Mouse (Mus musculus) midbrain, embryonic 12.5 days (tissue): ENCODE measurements at regions not wholly inside any gene's neighbourhood (a gene's known extent, or its start where the extent isn't known, plus 50 kb on each side); places are given as distances from the start of the nearest gene placed in this dataset.

Source experiments
- ATAC-seq: fragments of 200-750 bp; cut with Nextera tagmentation; 2 replicates; pipeline ENCODE4 v1.8.0; 2017; ENCODE audit warnings: low read depth, moderate TSS enrichment, moderate library complexity; ENCODE audit not compliant: low FRiP score
- H3K27ac ChIP-seq: fragments of 300-500 bp; sonication (generic); replicated peaks from 2 replicates; pipeline ENCODE4 v1.5.1; 2016; ENCODE audit warnings: mild to moderate bottlenecking
- H3K27me3 ChIP-seq: fragments of 300-500 bp; sonication (generic); 2 replicates; pipeline ENCODE4 v1.6.1; 2016; ENCODE audit warnings: mild to moderate bottlenecking
- H3K36me3 ChIP-seq: fragments of 300-500 bp; sonication (generic); 2 replicates; pipeline ENCODE4 v1.6.1; 2016
- H3K4me1 ChIP-seq: fragments of 300-500 bp; sonication (generic); 2 replicates; pipeline ENCODE4 v1.6.1; 2016
- H3K4me2 ChIP-seq: fragments of 300-500 bp; sonication (generic); replicated peaks from 2 replicates; pipeline ENCODE4 v1.6.1; 2016; ENCODE audit warnings: mild to moderate bottlenecking, moderate library complexity
- H3K4me3 ChIP-seq: fragments of 300-500 bp; sonication (generic); 2 replicates; pipeline ENCODE4 v1.5.1; 2016; ENCODE audit warnings: mild to moderate bottlenecking
- H3K9ac ChIP-seq: fragments of 300-500 bp; sonication (generic); replicated peaks from 2 replicates; pipeline ENCODE4 v1.6.1; 2016; ENCODE audit warnings: mild to moderate bottlenecking, moderate library complexity
- H3K9me3 ChIP-seq: fragments of 300-500 bp; sonication (generic); 2 replicates; pipeline ENCODE4 v1.6.1; 2016; ENCODE audit warnings: mild to moderate bottlenecking
- WGBS: fragments of 180-500 bp; shearing (Covaris S2); methylation state at CpG from one replicate; pipeline ENCODE4 v1.1.7; 2016; 5-methylcytosine and 5-hydroxymethylcytosine counted together

DNA sequence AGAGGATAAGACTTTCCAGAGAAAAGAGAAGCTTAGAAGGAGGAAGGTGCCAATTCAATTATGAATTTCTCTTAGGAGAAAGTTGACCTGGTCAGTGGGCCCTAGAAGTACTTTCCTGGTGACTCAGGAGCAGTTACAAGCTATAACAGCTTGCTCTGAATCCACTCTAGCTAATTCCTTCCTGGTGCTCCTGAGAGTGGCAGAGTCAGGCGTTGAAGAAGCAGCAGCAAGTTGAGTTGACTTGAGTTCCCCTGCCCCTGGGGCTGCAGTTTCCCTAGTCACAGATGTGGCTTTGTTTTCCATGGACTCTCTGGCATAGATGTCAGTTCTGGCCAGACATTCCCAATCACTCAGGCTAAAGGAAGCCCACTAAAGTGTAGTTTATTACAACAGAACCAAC is 85.9 kb downstream of the Osr1 start:
- no peak for ATAC-seq

DNA sequence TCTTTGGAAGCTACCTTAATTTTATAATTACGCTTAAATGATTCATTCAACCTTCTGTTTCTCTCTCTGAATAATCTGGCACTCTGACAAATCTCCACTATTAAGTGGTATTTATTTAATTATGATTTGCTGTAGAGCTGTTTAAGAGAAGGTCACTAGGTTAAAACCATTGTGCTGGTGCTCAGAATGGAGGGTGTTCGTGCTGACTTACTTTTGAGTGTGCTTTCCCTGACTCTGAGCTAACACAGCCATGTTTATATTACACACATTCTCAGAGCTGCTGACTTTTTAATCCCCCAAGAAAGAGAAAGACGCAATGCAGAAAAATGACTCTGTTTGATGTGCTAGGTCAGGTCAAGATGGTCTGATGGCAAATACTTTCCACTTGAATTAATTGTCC is 86.4 kb downstream of the Osr1 start:
- no peak overlapping the region for H3K4me3 ChIP-seq
- ATAC-seq, result no peak
- 61% methylated on average over 3 of the region's 3 CpGs for WGBS

More for the DNA sequence above, 85.9 kb downstream of the Osr1 start:
- H3K36me3 ChIP-seq, result no peaks in the 10 kb centered on the region
- H3K9me3 ChIP-seq, result no peaks in the 10 kb centered on the region
- no peaks in the 10 kb centered on the region for H3K27me3 ChIP-seq
- H3K4me3 ChIP-seq, result no peak overlapping the region
- H3K9ac ChIP-seq, result no peak overlapping the region
- no peak overlapping the region for H3K27ac ChIP-seq
- whole genome bisulfite sequencing, result 58% methylated on average over 1 of the region's 1 CpGs
- no peaks in the 10 kb centered on the region for H3K4me1 ChIP-seq
- no peak overlapping the region for H3K4me2 ChIP-seq

DNA sequence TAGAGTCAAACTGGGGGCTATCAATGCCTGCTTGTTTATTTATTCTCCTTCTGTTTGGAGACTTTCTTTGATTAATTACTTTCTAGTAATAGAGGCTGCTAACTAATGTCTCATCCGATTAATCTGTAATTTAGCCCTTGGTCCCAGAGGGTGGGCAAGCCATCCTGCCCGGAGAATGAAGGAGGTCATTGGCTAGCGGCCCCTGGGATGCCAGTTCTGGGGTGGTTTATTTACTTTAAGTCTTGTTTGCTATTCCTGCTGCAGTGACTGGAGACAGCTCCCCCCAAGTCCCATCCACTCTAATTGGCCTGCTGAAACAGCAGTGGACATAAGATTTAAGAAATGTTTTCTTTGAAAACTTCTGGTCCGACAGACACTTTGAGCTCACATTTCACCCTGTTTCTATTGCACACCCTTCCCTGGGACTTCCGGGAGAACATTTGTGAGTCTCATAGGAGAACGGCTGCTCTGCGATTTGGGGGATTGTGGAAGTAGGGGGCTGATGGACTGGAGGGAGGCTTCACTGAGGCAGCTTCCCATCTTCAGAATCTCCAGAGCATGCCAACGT is 87.4 kb downstream of the Osr1 start:
- Histone ChIP-seq H3K27me3 (no peaks in the 10 kb centered on the region), H3K4me1 (no peaks in the 10 kb centered on the region)
- 70% methylated on average over 8 of the region's 8 CpGs for WGBS

More for the DNA sequence above, 86.4 kb downstream of the Osr1 start:
- Histone ChIP-seq H3K4me2 (no peak overlapping the region), H3K27ac (no peak overlapping the region), H3K9me3 (no peaks in the 10 kb centered on the region), H3K36me3 (no peaks in the 10 kb centered on the region), H3K4me1 (no peaks in the 10 kb centered on the region), H3K27me3 (no peaks in the 10 kb centered on the region), H3K9ac (no peak overlapping the region)

DNA sequence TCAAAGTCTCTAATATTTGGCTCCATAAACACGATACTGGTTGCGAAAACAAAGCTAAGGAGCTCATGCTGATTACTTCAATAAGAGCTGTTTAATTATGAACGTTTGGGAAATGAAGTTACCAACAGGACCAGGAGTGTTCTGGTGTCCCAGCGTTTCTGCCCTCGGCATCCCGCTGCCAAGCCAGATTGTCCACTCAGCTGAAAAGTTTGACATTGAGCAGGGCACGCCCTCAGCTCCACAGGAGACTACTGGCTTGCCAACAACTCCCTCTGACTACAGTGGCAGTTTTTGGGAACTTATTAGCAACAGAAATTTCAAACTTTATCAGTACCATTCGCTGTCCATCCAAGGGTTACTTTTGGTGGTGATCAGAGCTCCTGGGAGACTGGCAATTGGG is 87.9 kb downstream of the Osr1 start:
- no peaks in the 10 kb centered on the region for H3K36me3 ChIP-seq

More for the DNA sequence above, 87.4 kb downstream of the Osr1 start:
- H3K4me2 ChIP-seq, result no peak overlapping the region
- H3K36me3 ChIP-seq, result no peaks in the 10 kb centered on the region
- ATAC-seq, result no peak
- H3K9ac ChIP-seq, result no peak overlapping the region
- no peak overlapping the region for H3K4me3 ChIP-seq
- H3K27ac ChIP-seq, result no peak overlapping the region
- H3K9me3 ChIP-seq, result no peaks in the 10 kb centered on the region

DNA sequence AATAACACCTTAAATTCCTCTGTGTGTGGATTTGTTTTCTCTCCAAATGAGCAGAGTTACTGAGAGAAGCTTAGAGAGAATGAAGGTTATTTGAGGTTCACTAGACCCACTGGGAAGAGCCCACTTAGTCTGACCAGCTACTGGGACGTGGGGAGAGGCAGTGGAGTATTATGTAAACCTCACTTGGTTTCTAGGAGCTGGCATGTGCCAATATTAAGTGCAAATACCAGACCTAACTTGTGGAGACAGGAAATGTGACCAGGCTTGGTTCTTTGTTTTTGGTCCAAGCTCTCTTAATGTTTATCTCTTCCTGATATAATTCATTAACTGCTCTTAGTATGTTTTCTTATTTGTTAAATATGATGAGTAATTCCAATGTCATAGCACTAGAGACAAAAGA is 90.4 kb downstream of the Osr1 start:
- ATAC-seq, result no peak
- Histone ChIP-seq H3K36me3 (no peaks in the 10 kb centered on the region), H3K4me2 (no peak overlapping the region), H3K4me1 (no peaks in the 10 kb centered on the region), H3K27me3 (no peaks in the 10 kb centered on the region), H3K9me3 (no peaks in the 10 kb centered on the region), H3K4me3 (no peak overlapping the region), H3K27ac (no peak overlapping the region), H3K9ac (no peak overlapping the region)
- 57% methylated on average over 1 of the region's 1 CpGs for WGBS

More for the DNA sequence above, 87.9 kb downstream of the Osr1 start:
- H3K27me3 ChIP-seq, result no peaks in the 10 kb centered on the region
- 72% methylated on average over 8 of the region's 8 CpGs for WGBS
- H3K27ac ChIP-seq, result no peak overlapping the region
- ATAC-seq, result no peak
- no peak overlapping the region for H3K4me3 ChIP-seq
- no peak overlapping the region for H3K9ac ChIP-seq
- H3K4me2 ChIP-seq, result no peak overlapping the region
- H3K9me3 ChIP-seq, result no peaks in the 10 kb centered on the region
- H3K4me1 ChIP-seq, result no peaks in the 10 kb centered on the region

DNA sequence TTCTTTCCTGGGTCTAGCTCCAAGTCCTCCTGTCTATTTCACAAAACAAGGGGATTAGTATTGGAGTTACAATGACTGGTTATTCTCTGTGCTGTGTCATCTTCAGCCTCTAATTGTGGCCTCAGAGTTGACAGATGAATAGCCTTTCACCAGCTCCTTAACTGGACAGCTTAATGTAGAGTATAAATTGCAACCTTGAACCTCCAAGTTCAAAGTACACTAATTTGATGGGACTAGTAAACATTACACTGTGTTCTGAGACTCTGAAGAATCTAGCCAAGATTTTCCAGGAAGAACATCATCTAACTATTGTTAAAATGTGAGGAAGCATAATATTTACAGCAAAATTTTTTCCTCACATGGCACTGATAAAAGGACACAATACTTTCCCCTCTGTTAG is 118.9 kb downstream of the Osr1 start:
- H3K9me3 ChIP-seq, result no peaks in the 10 kb centered on the region
- H3K27ac ChIP-seq, result no peak overlapping the region
- no peak overlapping the region for H3K4me2 ChIP-seq
- no peak overlapping the region for H3K9ac ChIP-seq
- H3K4me3 ChIP-seq, result no peak overlapping the region
- H3K4me1 ChIP-seq, result no peaks in the 10 kb centered on the region
- H3K27me3 ChIP-seq, result no peaks in the 10 kb centered on the region
- H3K36me3 ChIP-seq, result no peaks in the 10 kb centered on the region
- no peak for ATAC-seq

DNA sequence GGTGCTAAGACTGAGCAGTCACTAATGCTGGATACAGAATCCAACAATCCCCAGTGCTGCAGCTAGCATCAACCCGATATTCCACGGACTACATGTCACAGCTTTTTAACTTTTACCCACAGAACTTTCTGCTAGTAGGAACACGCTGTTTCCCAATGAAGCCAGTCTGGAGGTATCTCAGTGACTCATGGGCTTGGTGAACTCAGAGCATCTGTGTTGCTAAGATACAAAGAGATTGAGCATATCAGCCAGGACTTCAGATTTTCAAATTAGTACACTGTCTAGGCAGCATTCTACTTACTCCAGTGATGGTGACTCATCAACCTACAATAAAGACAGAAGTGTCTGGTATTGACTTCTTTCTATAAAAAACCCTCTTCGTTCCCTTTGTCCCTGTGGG is 119.6 kb downstream of the Osr1 start:
- H3K27ac ChIP-seq, result no peak overlapping the region
- ATAC-seq, result no peak
- H3K4me1 ChIP-seq, result no peaks in the 10 kb centered on the region
- no peaks in the 10 kb centered on the region for H3K27me3 ChIP-seq
- no peak overlapping the region for H3K4me2 ChIP-seq
- no peaks in the 10 kb centered on the region for H3K9me3 ChIP-seq
- H3K9ac ChIP-seq, result no peak overlapping the region
- H3K36me3 ChIP-seq, result no peaks in the 10 kb centered on the region
- no peak overlapping the region for H3K4me3 ChIP-seq
- 86% methylated on average over 4 of the region's 4 CpGs for WGBS

DNA sequence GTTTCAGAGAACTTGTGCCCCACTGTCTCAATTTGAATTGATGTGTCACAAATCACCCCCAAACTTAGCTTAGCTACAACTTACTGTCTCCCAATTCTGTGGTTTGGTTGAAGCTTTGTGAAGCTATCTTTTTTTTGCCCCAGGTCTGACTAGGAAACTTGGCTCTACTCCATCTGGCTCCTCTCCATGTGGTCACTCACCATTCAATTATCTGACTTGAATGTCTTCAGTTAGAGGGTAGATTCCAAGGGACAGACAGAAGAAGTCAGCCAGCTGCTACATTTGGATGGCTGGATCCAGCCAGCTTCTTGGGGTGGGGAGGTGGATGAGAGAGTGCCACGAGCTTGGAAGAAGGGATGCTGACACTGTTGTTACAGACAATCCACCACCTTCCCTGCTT is 163.0 kb downstream of the Osr1 start:
- H3K9ac ChIP-seq, result no peak overlapping the region
- no peak overlapping the region for H3K4me2 ChIP-seq
- no peak overlapping the region for H3K27ac ChIP-seq
- H3K4me3 ChIP-seq, result no peak overlapping the region
- H3K36me3 ChIP-seq, result no peaks in the 10 kb centered on the region
- no peaks in the 10 kb centered on the region for H3K4me1 ChIP-seq
- no peak for ATAC-seq
- WGBS, result 75% methylated on average over 1 of the region's 1 CpGs
- H3K27me3 ChIP-seq, result no peaks in the 10 kb centered on the region
- H3K9me3 ChIP-seq, result no peaks in the 10 kb centered on the region

DNA sequence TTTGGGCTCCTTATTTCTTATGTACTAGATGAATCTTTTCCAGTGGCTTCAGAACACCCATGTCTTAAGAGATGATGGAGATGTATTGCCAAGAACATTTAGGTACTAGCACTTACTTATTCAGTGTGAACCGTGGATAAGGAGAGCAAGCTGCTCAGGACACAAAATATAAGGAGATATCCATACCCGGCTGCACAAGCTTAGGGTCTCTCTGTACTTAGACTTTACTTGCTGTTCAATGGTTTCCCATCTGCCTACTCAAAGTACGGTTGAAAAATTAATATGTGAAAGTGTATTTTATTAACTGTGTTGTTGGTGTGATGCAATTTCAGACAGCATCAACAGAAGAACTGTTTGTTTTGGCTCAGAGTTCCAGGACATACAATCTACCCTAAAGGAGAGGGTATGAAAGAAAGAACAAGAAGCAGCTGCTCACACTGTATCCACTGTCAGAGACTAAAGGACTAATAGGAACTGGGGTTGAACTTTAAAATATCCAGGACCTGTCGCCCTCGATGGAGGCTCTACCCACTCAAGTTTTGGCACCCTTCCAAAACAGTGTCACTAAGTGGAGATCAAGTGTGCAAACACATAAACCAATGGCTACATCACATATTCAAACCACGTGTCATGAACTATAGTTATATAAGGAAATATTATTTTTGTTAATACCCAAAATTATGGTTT is 174.9 kb downstream of the Osr1 start:
- 83% methylated on average over 6 of the region's 6 CpGs for WGBS
- Histone ChIP-seq H3K36me3 (no peaks in the 10 kb centered on the region), H3K27ac (no peak overlapping the region), H3K4me1 (no peaks in the 10 kb centered on the region), H3K27me3 (no peaks in the 10 kb centered on the region), H3K4me2 (no peak overlapping the region), H3K4me3 (no peak overlapping the region), H3K9me3 (no peaks in the 10 kb centered on the region), H3K9ac (no peak overlapping the region)
- ATAC-seq, result no peak

DNA sequence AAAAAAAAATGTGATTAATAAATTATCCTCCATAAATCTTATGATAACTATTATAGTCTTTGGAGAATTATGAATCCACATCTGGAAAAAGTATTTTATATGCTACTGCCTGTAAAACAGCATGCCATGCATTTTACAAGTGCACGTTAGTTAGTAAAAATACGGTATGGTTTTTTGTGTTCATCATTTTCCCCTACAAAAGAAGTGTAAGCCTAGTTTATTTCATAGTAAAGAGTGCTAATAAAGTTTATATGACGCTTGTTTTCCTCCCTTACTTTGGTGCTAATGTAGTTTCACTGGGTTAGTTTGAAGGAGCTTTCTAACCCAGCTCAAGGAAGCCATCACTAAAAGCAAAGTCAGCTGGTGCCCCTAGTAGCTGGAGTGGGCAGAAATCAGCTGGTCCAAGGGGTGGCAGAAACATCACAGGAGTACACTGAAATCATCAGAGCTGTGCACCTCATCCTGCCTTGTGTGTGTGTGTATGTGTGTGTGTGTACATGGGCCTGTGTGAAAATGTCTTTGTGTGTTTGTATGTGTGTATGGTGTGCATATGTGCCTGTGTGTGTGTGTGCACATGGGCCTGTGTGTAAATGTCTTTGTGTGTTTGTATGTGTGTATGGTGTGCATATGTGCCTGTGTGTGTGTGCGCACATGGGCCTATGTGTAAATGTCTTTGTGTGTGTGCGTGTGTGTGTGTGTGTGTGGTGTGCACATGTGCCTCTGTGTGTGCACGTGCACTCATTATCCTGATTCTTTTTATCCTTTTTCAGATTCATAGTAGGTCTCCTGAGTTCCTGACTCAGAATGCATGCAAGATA is 181.6 kb downstream of the Osr1 start:
- H3K9me3 ChIP-seq, result no peaks in the 10 kb centered on the region
- WGBS, result 91% methylated on average over 6 of the region's 6 CpGs
- no peak for ATAC-seq
- H3K27me3 ChIP-seq, result no peaks in the 10 kb centered on the region
- no peaks in the 10 kb centered on the region for H3K4me1 ChIP-seq
- H3K27ac ChIP-seq, result no peak overlapping the region
- H3K36me3 ChIP-seq, result no peaks in the 10 kb centered on the region
- no peak overlapping the region for H3K9ac ChIP-seq
- H3K4me3 ChIP-seq, result no peak overlapping the region
- H3K4me2 ChIP-seq, result no peak overlapping the region

DNA sequence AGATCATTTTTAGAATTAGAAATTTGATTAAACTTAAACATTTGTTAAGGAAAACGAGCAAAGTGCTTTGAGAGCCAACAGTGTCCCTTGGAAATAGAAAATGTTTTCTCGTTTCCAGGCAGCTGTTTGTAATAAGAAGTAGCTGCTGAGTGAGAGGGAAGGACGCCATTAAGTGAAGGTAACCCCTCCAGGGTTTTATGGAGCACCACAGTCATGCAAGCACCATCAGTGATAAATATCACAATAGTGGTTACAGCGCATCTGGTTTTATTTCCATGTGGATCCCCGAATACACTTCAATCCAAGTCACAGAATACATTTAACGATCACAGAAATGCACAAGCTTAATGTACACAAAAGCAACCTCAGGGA is 182.1 kb downstream of the Osr1 start:
- Histone ChIP-seq H3K4me3 (no peak overlapping the region), H3K4me1 (no peaks in the 10 kb centered on the region), H3K27me3 (no peaks in the 10 kb centered on the region), H3K4me2 (no peak overlapping the region), H3K36me3 (no peaks in the 10 kb centered on the region), H3K27ac (no peak overlapping the region), H3K9ac (no peak overlapping the region), H3K9me3 (no peaks in the 10 kb centered on the region)
- 81% methylated on average over 6 of the region's 6 CpGs for WGBS
- ATAC-seq, result no peak

DNA sequence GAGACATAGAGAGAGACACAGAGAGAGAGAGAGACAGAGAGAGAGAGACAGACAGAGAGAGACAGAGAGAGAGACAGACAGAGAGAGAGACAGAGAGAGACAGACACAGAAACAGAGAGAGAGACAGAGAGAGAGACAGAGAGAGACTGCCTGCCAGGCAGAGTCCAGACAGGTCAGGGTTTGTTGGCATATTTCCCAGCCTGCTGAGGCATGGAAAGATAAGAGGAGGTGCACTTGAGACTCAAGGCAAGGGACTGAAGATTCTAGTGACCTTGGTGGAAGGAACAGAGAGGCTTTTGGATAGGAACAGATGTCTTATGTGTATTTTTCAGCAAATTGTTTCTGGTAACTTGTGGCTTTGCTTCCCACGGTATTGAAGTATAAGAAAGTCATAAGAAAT is 186.5 kb downstream of the Osr1 start:
- Histone ChIP-seq H3K4me2 (no peak overlapping the region), H3K27me3 (no peaks in the 10 kb centered on the region), H3K9ac (no peak overlapping the region), H3K4me3 (no peak overlapping the region), H3K4me1 (no peaks in the 10 kb centered on the region), H3K27ac (no peak overlapping the region), H3K36me3 (no peaks in the 10 kb centered on the region), H3K9me3 (no peaks in the 10 kb centered on the region)
- 85% methylated on average over 1 of the region's 1 CpGs for WGBS
- ATAC-seq, result no peak
